Mouse (Mus musculus) bone marrow, adult 2 months (tissue): ENCODE data around the gene Naa15.

Source experiments
- CTCF ChIP-seq: fragments of 200-500 bp; IDR thresholded peaks from 2 replicates; pipeline ENCODE4 v1.5.1; 2011; ENCODE audit warnings: low read length, control low read depth; ENCODE audit not compliant: control insufficient read depth, insufficient read depth
- POLR2A ChIP-seq: fragments of 200-500 bp; IDR thresholded peaks from 2 replicates; pipeline ENCODE4 v1.6.1; 2011; ENCODE audit warnings: low read depth, mild to moderate bottlenecking, control low read depth, low read length, borderline replicate concordance; ENCODE audit not compliant: control insufficient read depth

DNA sequence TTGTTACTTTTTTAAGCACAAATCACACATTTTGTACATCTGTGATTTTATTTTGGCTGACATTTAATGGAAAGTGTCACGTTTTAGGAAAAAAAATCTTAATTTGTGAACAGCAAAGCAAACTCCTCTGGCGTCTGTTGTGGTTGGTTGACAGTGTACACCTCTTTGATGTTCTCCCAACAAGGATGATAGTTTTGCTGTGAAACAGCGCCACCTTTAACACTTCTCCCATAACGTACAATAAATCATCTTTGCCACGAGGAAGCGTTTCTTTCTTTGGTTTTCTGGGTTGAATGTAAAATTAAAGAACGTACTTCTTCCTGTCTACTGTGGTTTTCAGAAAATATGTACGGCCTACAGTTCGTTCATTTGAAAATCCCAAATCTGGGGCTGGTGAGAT is 80.7 kb downstream of the Naa15 start:
- TF ChIP-seq POLR2A: no peak
- no peak for TF ChIP-seq CTCF
